In genomic region chr3:35732778-35733147, GRCm38 (mm10) we compare ENCODE assay signal across 21 mouse cellular contexts. TPM values are rescaled to one million over a fixed set of nuclear protein-coding genes. Genes with fewer than 3 reads are reported as not detected.
DNase-seq lines count a peak whose midpoint lies in the region; ATAC-seq and TF ChIP-seq lines count a peak whose summit lies in the region.
"Had no signal": no experiment of that assay in that cellular context is flagged by ENCODE, and none has a peak within 500 bp of the region (broad histone marks: within the 10 kb centered on the region; RNA-seq: fewer than 3 reads in every experiment).

No protein-coding gene starts in this region.

- H3K36me3 ChIP-seq in ES-E14 (ENCODE audit: control insufficient read depth, insufficient read depth, low read length, poor library complexity, severe bottlenecking), result no peaks in the 10 kb centered on the region
- H3K36me3 ChIP-seq: heart, embryonic 10.5 days; hindbrain, embryonic 10.5 days; limb, embryonic 15.5 days; lung, embryonic 15.5 days; midbrain, embryonic 13.5 days; stomach, embryonic 15.5 days had no signal

- H3K4me3 ChIP-seq in ES-E14 (ENCODE audit: insufficient read depth in 1 of 2, low read depth in 1 of 2, low read length in 2 of 2, poor library complexity in 1 of 2, severe bottlenecking in 1 of 2), result no peak overlapping the region
- H3K4me3 ChIP-seq: heart, embryonic 10.5 days; hindbrain, embryonic 10.5 days; limb, embryonic 15.5 days; lung, embryonic 15.5 days; midbrain, embryonic 13.5 days; stomach, embryonic 15.5 days had no signal

- in situ Hi-C loops in ES-E14 (cut with MboI; ENCODE audit: low sequenced_read_pairs in 2 of 2, unreplicated experiment in 2 of 2), result no loop called here

- DNase-seq in ES-E14 (ENCODE audit: low read depth, low spot score), result no peak
- no peak for DNase-seq in gastrocnemius, adult 18-20 months (ENCODE audit: low spot score)
- DNase-seq in cerebellum, adult 11-12 months, result no peak
- no peak for DNase-seq in adrenal gland, adult 2 months
- DNase-seq: adrenal gland, postnatal 10 days; cerebellum, adult 18-20 months; cerebellum, postnatal 25 days; gastrocnemius, postnatal 36 days; kidney, adult 8-10 months; kidney, postnatal 14 days; lung, postnatal 4 days had no signal

- peak overlapping the region; percentile 84; the same call in 1 of the 2 replicates for H3K27ac ChIP-seq in ES-E14 (ENCODE audit: insufficient read depth, low read depth, low read length, poor library complexity, severe bottlenecking)
- H3K27ac ChIP-seq: heart, embryonic 10.5 days; hindbrain, embryonic 10.5 days; hindbrain, postnatal 0 days; limb, embryonic 15.5 days; lung, embryonic 15.5 days; midbrain, embryonic 13.5 days; stomach, embryonic 15.5 days had no signal

- peaks cover 7 to 10% of the 10 kb centered on the region in 2 experiments for H3K4me1 ChIP-seq in ES-E14 (ENCODE audit: control insufficient read depth in 2 of 2, insufficient read depth in 2 of 2, low read length in 2 of 2, poor library complexity in 1 of 2)
- H3K4me1 ChIP-seq: heart, embryonic 10.5 days; hindbrain, embryonic 10.5 days; limb, embryonic 15.5 days; midbrain, embryonic 13.5 days; stomach, embryonic 15.5 days had no signal

- H3K9ac ChIP-seq in ES-E14 (ENCODE audit: insufficient read depth, low read depth, low read length, poor library complexity, severe bottlenecking), result peak overlapping the region; percentile 64; the same call in 1 of the 2 replicates
- H3K9ac ChIP-seq: limb, embryonic 15.5 days; lung, embryonic 15.5 days; midbrain, embryonic 13.5 days; stomach, embryonic 15.5 days had no signal

- no peaks in the 10 kb centered on the region; the same call in 1 of the 2 replicates for H3K9me3 ChIP-seq in ES-E14 (ENCODE audit: control insufficient read depth, insufficient read depth, low read depth, low read length)
- H3K9me3 ChIP-seq: heart, embryonic 10.5 days; limb, embryonic 15.5 days; lung, embryonic 15.5 days; midbrain, embryonic 13.5 days; stomach, embryonic 15.5 days had no signal

- ATAC-seq in CD4-positive, CD25-positive, alpha-beta regulatory T cell, adult 4 months, result peak; percentile 23
- peak; percentile 24; the same call in 1 of the 2 replicates for ATAC-seq in common myeloid progenitor, adult 5-6 weeks (replicated peaks; ENCODE audit: low read depth, poor library complexity, severe bottlenecking)
- ATAC-seq in megakaryocyte, adult 5-6 weeks (ENCODE audit: poor library complexity, severe bottlenecking), result peak; percentile 34
- ATAC-seq: hindbrain, postnatal 0 days; midbrain, embryonic 13.5 days had no signal

TF ChIP-seq in ES-E14, 5 proteins besides CTCF, POLR2A, EP300 and RAD21:
- no peak for TF ChIP-seq MAFK (IDR thresholded peaks at IDR 0.05; ENCODE audit: insufficient read depth, low read depth, low read length)
- TF ChIP-seq CHD2 (IDR thresholded peaks at IDR 0.05; ENCODE audit: low read depth, low read length), result no peak
- no peak for TF ChIP-seq HCFC1 (IDR thresholded peaks at IDR 0.05; ENCODE audit: borderline replicate concordance, insufficient read depth, low read length)
- TF ChIP-seq ZNF384 (IDR thresholded peaks at IDR 0.05; ENCODE audit: low read depth, low read length), result no peak
- TF ChIP-seq ZC3H11A (IDR thresholded peaks at IDR 0.05; ENCODE audit: borderline replicate concordance, low read depth, low read length), result no peak

RNA-seq across cellular contexts. Expression of gene Atp11b, which starts 21.1 kb away (rescaled TPM):
- 10 to 100 TPM; 69.0 to 82.0 TPM for polyA plus RNA-seq in CD4-positive, CD25-positive, alpha-beta regulatory T cell, adult 4 months (2017; shearing (Covaris generic))
- 69.9 and 115 TPM in 2 replicates for total RNA-seq in ES-E14 (2012; rRNA removed)
- 122 and 158 TPM in 2 replicates for total RNA-seq in common myeloid progenitor, adult 5-6 weeks (2017)
- total RNA-seq in megakaryocyte, adult 5-6 weeks (2015), result 186 and 208 TPM in 2 replicates
- total RNA-seq in megakaryocyte, adult 5-6 weeks (2017), result 104 and 140 TPM in 2 replicates
- total RNA-seq in gastrocnemius, adult 18-20 months (2021), result 10 to 100 TPM; 12.1 TPM
- 10 to 100 TPM; 36.9 to 39.5 TPM for total RNA-seq in adrenal gland, adult 2 months (2021)
- 3.9 and 4.6 TPM in 2 replicates for polyA plus RNA-seq in adrenal gland, adult 2 months (2012; rRNA removed)
